ENCODE assay signal across 10 mouse cellular contexts in genomic region chr6:119348234-119348633, GRCm38 (mm10). TPM values are rescaled to one million over a fixed set of nuclear protein-coding genes. Genes with fewer than 3 reads are reported as not detected.
A peak's percentile ranks its signal among the peaks of the same experiment; 100 is the strongest.
DNase-seq lines count a peak whose midpoint lies in the region; ATAC-seq and TF ChIP-seq lines count a peak whose summit lies in the region.
"Had no signal": no experiment of that assay in that cellular context is flagged by ENCODE, and none has a peak within 500 bp of the region (broad histone marks: within the 10 kb centered on the region; RNA-seq: fewer than 3 reads in every experiment).

No protein-coding gene starts in this region.

- no peak overlapping the region for H3K27ac ChIP-seq in heart, embryonic 11.5 days (ENCODE audit: low read depth, low read length)
- H3K27ac ChIP-seq in midbrain, embryonic 14.5 days (replicated peaks; ENCODE audit: low read depth, low read length), result no peak overlapping the region
- no peak overlapping the region for H3K27ac ChIP-seq in spleen, adult 2 months (ENCODE audit: insufficient read depth, low read length)
- H3K27ac ChIP-seq: lung, embryonic 15.5 days had no signal

- no peak overlapping the region for H3K4me3 ChIP-seq in heart, embryonic 11.5 days (ENCODE audit: low read depth, low read length)
- no peak overlapping the region for H3K4me3 ChIP-seq in midbrain, embryonic 14.5 days (replicated peaks; ENCODE audit: low read depth, low read length)
- H3K4me3 ChIP-seq in spleen, adult 2 months (ENCODE audit: extremely low read depth, insufficient read depth, insufficient read length), result no peak overlapping the region
- H3K4me3 ChIP-seq: lung, embryonic 15.5 days had no signal

- peak; percentile 46; the same call in 1 of the 2 replicates for TF ChIP-seq CTCF in spleen, adult 2 months (IDR thresholded peaks at IDR 0.05; ENCODE audit: extremely low read depth, insufficient read depth, insufficient read length, insufficient replicate concordance)

- H3K9me3 ChIP-seq in heart, embryonic 11.5 days (replicated peaks; ENCODE audit: control insufficient read depth, low read length), result no peaks in the 10 kb centered on the region
- H3K9me3 ChIP-seq in midbrain, embryonic 14.5 days (ENCODE audit: control insufficient read depth, low read length), result no peaks in the 10 kb centered on the region
- H3K9me3 ChIP-seq: lung, embryonic 15.5 days had no signal

- no peak overlapping the region for H3K4me2 ChIP-seq in heart, embryonic 11.5 days
- no peak overlapping the region for H3K4me2 ChIP-seq in midbrain, embryonic 14.5 days (ENCODE audit: low read length)
- H3K4me2 ChIP-seq: lung, embryonic 15.5 days had no signal

- no peak for ATAC-seq in heart, embryonic 11.5 days (replicated peaks; ENCODE audit: insufficient number of reproducible peaks, low FRiP score, low TSS enrichment)
- peak; percentile 22; the same call in 1 of the 2 replicates for ATAC-seq in midbrain, embryonic 14.5 days (ENCODE audit: low FRiP score, low TSS enrichment)

- no peaks in the 10 kb centered on the region for H3K27me3 ChIP-seq in heart, embryonic 11.5 days (ENCODE audit: control insufficient read depth, insufficient read depth, low read length)
- no peaks in the 10 kb centered on the region for H3K27me3 ChIP-seq in midbrain, embryonic 14.5 days (ENCODE audit: control insufficient read depth, insufficient read depth, low read length)
- no peaks in the 10 kb centered on the region for H3K27me3 ChIP-seq in spleen, adult 2 months (ENCODE audit: control insufficient read depth, insufficient read depth, low read length)
- H3K27me3 ChIP-seq: lung, embryonic 15.5 days had no signal

- TF ChIP-seq POLR2A in spleen, adult 2 months (IDR thresholded peaks at IDR 0.05; ENCODE audit: low read depth, low read length), result no peak

- DNase-seq in heart, adult 18-20 months, result peak; percentile 52 to 89
- peak; percentile 85 for DNase-seq in cerebellum, adult 8-10 months
- DNase-seq in frontal cortex, postnatal 14 days (ENCODE audit: low spot score in 2 of 2), result peak; percentile 63 to 88
- DNase-seq in induced T-regulatory cell, adult 2 months (ENCODE audit: low read depth), result peak; percentile 84
- peak; percentile 83 to 84 for DNase-seq in left cerebral cortex, postnatal 25 days (ENCODE audit: low spot score in 2 of 2)
- DNase-seq in midbrain, embryonic 14.5 days, result peak; percentile 97
- peak; percentile 23 to 67 for DNase-seq in spleen, adult 2 months (ENCODE audit: low read depth in 1 of 2, low spot score in 2 of 2)

- no peaks in the 10 kb centered on the region for H3K36me3 ChIP-seq in heart, embryonic 11.5 days (ENCODE audit: control insufficient read depth, insufficient read depth, low read length)
- peaks cover 2% of the 10 kb centered on the region for H3K36me3 ChIP-seq in midbrain, embryonic 14.5 days (ENCODE audit: control insufficient read depth, insufficient read depth, low read length)
- H3K36me3 ChIP-seq in spleen, adult 2 months (ENCODE audit: control insufficient read depth, insufficient read depth, low read length), result no peaks in the 10 kb centered on the region

- 0% methylated on average over 1 of the region's 1 CpGs for WGBS in heart, embryonic 11.5 days (ENCODE audit: insufficient replicate concordance)
- WGBS in midbrain, embryonic 14.5 days, result 0% methylated on average over 1 of the region's 1 CpGs
- WGBS in spleen, adult 2 months, result 10% methylated on average over 1 of the region's 1 CpGs

- H3K4me1 ChIP-seq in heart, embryonic 11.5 days (ENCODE audit: control insufficient read depth, insufficient read depth, low read length), result 0 out of 2 replicates have a peak, but pooled peaks cover 8% of the 10 kb centered on the region
- no peaks in the 10 kb centered on the region for H3K4me1 ChIP-seq in midbrain, embryonic 14.5 days (ENCODE audit: control insufficient read depth, insufficient read depth, low read length)
- peaks cover 5% of the 10 kb centered on the region; the same call in 1 of the 2 replicates for H3K4me1 ChIP-seq in spleen, adult 2 months (ENCODE audit: control insufficient read depth, insufficient read depth, insufficient read length)
- H3K4me1 ChIP-seq: lung, embryonic 15.5 days had no signal

- intact Hi-C loops in left cerebral cortex, postnatal 25 days (cut with DNase I), result loop anchor here (1.0 to 10.0 kb wide), 4 partner anchors 83 to 723 kb away; no protein-coding TSS in a partner anchor

- H3K9ac ChIP-seq in heart, embryonic 11.5 days (ENCODE audit: low read depth, low read length), result no peak overlapping the region
- no peak overlapping the region for H3K9ac ChIP-seq in midbrain, embryonic 14.5 days (replicated peaks; ENCODE audit: low read length)
- H3K9ac ChIP-seq: lung, embryonic 15.5 days had no signal

RNA-seq across cellular contexts. Expression of gene Lrtm2, which starts 17.7 kb away (rescaled TPM):
- under 1 TPM; 0.08 to 0.10 TPM for total RNA-seq in heart, adult 18-20 months (2021)
- 0.20 TPM in 1 of 2 replicates, not detected in the other for polyA plus RNA-seq in heart, embryonic 11.5 days (2014; fragmentation: Nextera tagmentation; extraction: Ambion mirVana)
- 10 to 100 TPM; 52.0 to 56.5 TPM for total RNA-seq in left cerebral cortex, postnatal 25 days (2021)
- 6.5 and 10.5 TPM in 2 replicates for polyA plus RNA-seq in midbrain, embryonic 14.5 days (2014; fragmentation: Nextera tagmentation; extraction: Ambion mirVana)
- 0.44 and 0.65 TPM in 2 replicates for polyA plus RNA-seq in spleen, adult 2 months (2012; rRNA removed)
- polyA plus RNA-seq: C2C12 had no signal

Comparison
In these comparisons a context has a peak if more than half of its experiments do, and no peak if none do; other contexts are left out.
1. DNase-seq: peak in every context shown above with its lines; median percentile 97 in midbrain, embryonic 14.5 days; 85 in cerebellum, adult 8-10 months; 84 in induced T-regulatory cell, adult 2 months; 84 in left cerebral cortex, postnatal 25 days; 76 in frontal cortex, postnatal 14 days; 70 in heart, adult 18-20 months; 45 in spleen, adult 2 months.